Mouse (Mus musculus) liver, embryonic 14.5 days (tissue): ENCODE data around the gene Col20a1. TPM values are rescaled to one million over a fixed set of nuclear protein-coding genes. Genes with fewer than 3 reads are reported as not detected.

ENCODE experiments used
- ATAC-seq: fragments of 200-750 bp; cut with Nextera tagmentation; 2 replicates; pipeline ENCODE4 v1.8.0; 2017; ENCODE audit warnings: moderate number of reproducible peaks, mild to moderate bottlenecking, moderate library complexity; ENCODE audit not compliant: insufficient read depth
- DNase-seq, 3 experiments: peaks; one replicate each; pipeline ENCODE4 v3.0.0-alpha.2; 2012 to 2013; ENCODE audit warnings: low read depth in 3 of 3, low spot score in 3 of 3
- H3K27ac ChIP-seq: fragments of 300-500 bp; sonication (generic); 2 replicates; pipeline ENCODE4 v1.5.1; 2014; ENCODE audit warnings: moderate library complexity, mild to moderate bottlenecking, control low read depth, inconsistent platforms
- H3K27me3 ChIP-seq: fragments of 300-500 bp; sonication (generic); 2 replicates; pipeline ENCODE4 v1.6.1; 2014; ENCODE audit warnings: mild to moderate bottlenecking, low read length, moderate library complexity; ENCODE audit not compliant: control insufficient read depth, insufficient read depth
- H3K36me3 ChIP-seq: fragments of 300-500 bp; sonication (generic); replicated peaks from 2 replicates; pipeline ENCODE4 v1.6.1; 2014; ENCODE audit warnings: low read depth; ENCODE audit not compliant: control insufficient read depth, insufficient read depth
- H3K4me1 ChIP-seq, 2 experiments: fragments of 200-500 bp in 1 of 2; fragments of 300-500 bp in 1 of 2; sonication (generic) in 1 of 2; replicated peaks; 2 replicates each; pipeline ENCODE4 v1.6.1; 2012 to 2014; ENCODE audit warnings: antibody characterized with exemption in 1 of 2, inconsistent platforms in 1 of 2, low read length in 1 of 2; ENCODE audit not compliant: control insufficient read depth in 2 of 2, insufficient read depth in 2 of 2
- H3K4me2 ChIP-seq: fragments of 300-500 bp; sonication (generic); 2 replicates; pipeline ENCODE4 v1.6.1; 2014; ENCODE audit warnings: low read depth, mild to moderate bottlenecking, control low read depth, moderate library complexity
- H3K4me3 ChIP-seq, 2 experiments: fragments of 200-500 bp in 1 of 2; fragments of 300-500 bp in 1 of 2; sonication (generic) in 1 of 2; 2 replicates each; pipeline ENCODE4 v1.5.1; 2012 to 2014; ENCODE audit warnings: low read depth in 2 of 2, low read length in 2 of 2, mild to moderate bottlenecking in 2 of 2, control low read depth in 1 of 2, inconsistent platforms in 1 of 2, moderate library complexity in 1 of 2; ENCODE audit not compliant: insufficient read depth in 1 of 2
- H3K9ac ChIP-seq: fragments of 300-500 bp; sonication (generic); replicated peaks from 2 replicates; pipeline ENCODE4 v1.6.1; 2014; ENCODE audit warnings: mild to moderate bottlenecking, control low read depth, moderate library complexity
- H3K9me3 ChIP-seq: fragments of 300-500 bp; sonication (generic); 2 replicates; pipeline ENCODE4 v1.6.1; 2016; ENCODE audit warnings: low read length, mixed read lengths; ENCODE audit not compliant: control insufficient read depth
- CTCF ChIP-seq: IDR thresholded peaks from 2 replicates; pipeline ENCODE4 v1.5.1; 2016; ENCODE audit warnings: antibody characterized with exemption, low read depth, control low read depth
- EP300 ChIP-seq: IDR thresholded peaks from 2 replicates; pipeline ENCODE4 v1.6.1; 2016; ENCODE audit warnings: antibody characterized with exemption, low read depth
- WGBS: fragments of 180-500 bp; shearing (Covaris S2); extraction: QIAGEN DNeasy Blood & Tissue Kit; methylation state at CpG from one replicate; pipeline ENCODE4 v1.1.7; 2014; ENCODE audit not compliant: insufficient replicate concordance; 5-methylcytosine and 5-hydroxymethylcytosine counted together
- polyA plus RNA-seq, 2 experiments: library from polyadenylated mRNA; depleted of rRNA in 1 of 2; stranded (reverse) in 1 of 2; unstranded in 1 of 2; fragments of >200 nt; fragmentation: Nextera tagmentation in 1 of 2; extraction: Ambion mirVana in 1 of 2; gene quantifications; 2 replicates each; pipeline versions ENCODE4 v1.2.1 to v1.2.3; 2012 to 2014

Col20a1 gene
- polyA plus RNA-seq, 2 experiments = 0.20 TPM; not detected in 1

GRCm38 (mm10) chr2:181008339-181008738 is 22.0 kb downstream of the Col20a1 start:
- H3K4me1 ChIP-seq = no peaks in the 10 kb centered on the region
- H3K9ac ChIP-seq = no peak overlapping the region
- WGBS = 54% methylated on average over 5 of the region's 5 CpGs
- H3K27me3 ChIP-seq = no peaks in the 10 kb centered on the region
- no peak for TF ChIP-seq CTCF
- TF ChIP-seq EP300 = no peak
- no peak for DNase-seq
- no peak overlapping the region for H3K4me3 ChIP-seq
- ATAC-seq = no peak
- H3K9me3 ChIP-seq = no peaks in the 10 kb centered on the region
- H3K27ac ChIP-seq = no peak overlapping the region
- no peaks in the 10 kb centered on the region for H3K36me3 ChIP-seq
- no peak overlapping the region for H3K4me2 ChIP-seq

GRCm38 (mm10) chr2:181031406-181031934 is 45.1 kb downstream of the Col20a1 start:
- DNase-seq (no peak), ATAC-seq (no peak)
- Histone ChIP-seq H3K4me2 (no peak overlapping the region), H3K27ac (no peak overlapping the region), H3K27me3 (no peaks in the 10 kb centered on the region), H3K4me1 (no peaks in the 10 kb centered on the region), H3K9me3 (no peaks in the 10 kb centered on the region), H3K36me3 (no peaks in the 10 kb centered on the region), H3K9ac (no peak overlapping the region), H3K4me3 (no peak overlapping the region)
- WGBS = 61% methylated on average over 11 of the region's 11 CpGs
- TF ChIP-seq CTCF (no peak), EP300 (no peak)

GRCm38 (mm10) chr2:181032407-181032806 is 46.1 kb downstream of the Col20a1 start:
- TF ChIP-seq CTCF (peak; percentile 44), EP300 (no peak)
- 25% methylated on average over 5 of the region's 5 CpGs for WGBS
- Histone ChIP-seq H3K9ac (no peak overlapping the region), H3K36me3 (no peaks in the 10 kb centered on the region), H3K4me2 (no peak overlapping the region), H3K9me3 (no peaks in the 10 kb centered on the region), H3K27me3 (no peaks in the 10 kb centered on the region), H3K4me1 (no peaks in the 10 kb centered on the region), H3K4me3 (no peak overlapping the region), H3K27ac (no peak overlapping the region)
- DNase-seq (no peak), ATAC-seq (no peak)

- TF ChIP-seq CTCF (no peak), EP300 (no peak)
- WGBS = 42% methylated on average over 6 of the region's 6 CpGs
- H3K27me3 ChIP-seq = peaks cover 8% of the 10 kb centered on the region
Observed at GRCm38 (mm10) chr2:181033310-181033709, 47.0 kb downstream of the Col20a1 start.

GRCm38 (mm10) chr2:181035186-181035585 is 48.9 kb downstream of the Col20a1 start:
- 49% methylated on average over 7 of the region's 7 CpGs for WGBS

More at GRCm38 (mm10) chr2:181033310-181033709, 47.0 kb downstream of the Col20a1 start:
- Histone ChIP-seq H3K4me2 (no peak overlapping the region), H3K36me3 (no peaks in the 10 kb centered on the region), H3K4me1 (no peaks in the 10 kb centered on the region), H3K9ac (no peak overlapping the region), H3K4me3 (no peak overlapping the region), H3K27ac (no peak overlapping the region), H3K9me3 (no peaks in the 10 kb centered on the region)
- no peak for DNase-seq
- no peak for ATAC-seq

More at GRCm38 (mm10) chr2:181035186-181035585, 48.9 kb downstream of the Col20a1 start:
- H3K27me3 ChIP-seq = peaks cover 27% of the 10 kb centered on the region
- no peaks in the 10 kb centered on the region for H3K4me1 ChIP-seq
- no peak overlapping the region for H3K4me2 ChIP-seq
- no peak for TF ChIP-seq EP300
- TF ChIP-seq CTCF = no peak
- H3K9me3 ChIP-seq = no peaks in the 10 kb centered on the region
- DNase-seq = no peak
- no peak for ATAC-seq
- H3K27ac ChIP-seq = no peak overlapping the region
- no peak overlapping the region for H3K4me3 ChIP-seq
- H3K36me3 ChIP-seq = no peaks in the 10 kb centered on the region
- no peak overlapping the region for H3K9ac ChIP-seq
